Mouse (Mus musculus): ENCODE data around the gene Dok7. TPM values are rescaled to one million over a fixed set of nuclear protein-coding genes. Genes with fewer than 3 reads are reported as not detected.

The Dok7 gene
- polyA plus RNA-seq, 1 experiment from 2014 or later = 0.38 TPM

DNA sequence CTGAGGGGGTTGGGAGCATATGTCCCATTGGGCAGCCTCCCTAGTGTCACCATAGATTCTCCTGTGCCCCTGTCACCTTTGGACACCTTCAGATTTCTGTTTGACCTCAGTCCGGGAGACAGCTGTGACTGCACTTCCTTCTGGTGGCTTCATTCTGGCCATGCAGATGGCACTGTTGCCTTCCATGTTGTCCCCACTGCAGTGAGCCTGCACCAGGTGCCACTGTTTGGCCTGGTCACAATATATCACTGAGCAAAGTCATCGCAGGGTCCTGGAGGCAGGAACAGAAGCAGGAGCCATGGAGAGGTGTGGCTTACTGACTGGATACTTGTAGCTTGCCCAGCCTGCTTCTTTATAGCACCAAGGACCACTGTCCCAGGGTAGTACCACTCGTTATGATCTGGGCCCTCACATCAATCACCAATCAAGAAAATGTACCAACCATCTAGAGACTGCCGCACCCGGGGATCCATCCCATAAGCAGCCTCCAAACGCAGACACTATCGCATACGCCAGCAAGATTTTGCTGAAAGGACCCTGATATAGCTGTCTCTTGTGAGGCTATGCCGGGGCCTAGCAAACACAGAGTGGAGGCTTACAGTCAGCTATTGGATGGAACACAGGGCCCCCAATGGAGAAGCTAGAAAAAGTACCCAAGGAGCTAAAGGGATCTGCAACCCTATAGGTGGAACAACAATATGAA lies 75.9 kb downstream of the Dok7 start:
- Histone ChIP-seq H3K36me3 (replicated peaks) (no peaks in the 10 kb centered on the region), H3K27ac (no peak overlapping the region), H3K27me3 (ENCODE audit: poor library complexity, severe bottlenecking) (no peaks in the 10 kb centered on the region), H3K4me1 (peaks cover 11% of the 10 kb centered on the region), H3K4me3 (no peak overlapping the region), H3K9me3 (no peaks in the 10 kb centered on the region)
- DNase-seq (ENCODE audit: extremely low spot score, low spot score) = no peak
- WGBS = 95% methylated on average over 9 of the region's 9 CpGs

- no peaks in the 10 kb centered on the region for H3K9me3 ChIP-seq
- no peaks in the 10 kb centered on the region for H3K36me3 ChIP-seq (replicated peaks)
- H3K27ac ChIP-seq = no peak overlapping the region
- no peaks in the 10 kb centered on the region for H3K27me3 ChIP-seq (ENCODE audit: poor library complexity, severe bottlenecking)
- DNase-seq (ENCODE audit: extremely low spot score, low spot score) = no peak
- WGBS = 93% methylated on average over 4 of the region's 4 CpGs
- peaks cover 11% of the 10 kb centered on the region for H3K4me1 ChIP-seq
- H3K4me3 ChIP-seq = no peak overlapping the region
These were observed 76.9 kb downstream of the Dok7 start for GRCm38 (mm10) chr5:35133468-35133867.

GRCm38 (mm10) chr5:35134286-35134685 lies 77.7 kb downstream of the Dok7 start:
- no peaks in the 10 kb centered on the region for H3K36me3 ChIP-seq (replicated peaks)
- H3K4me3 ChIP-seq = no peak overlapping the region
- H3K4me1 ChIP-seq = peaks cover 11% of the 10 kb centered on the region
- no peak for DNase-seq (ENCODE audit: extremely low spot score, low spot score)
- no peaks in the 10 kb centered on the region for H3K9me3 ChIP-seq
- WGBS = 68% methylated on average over 3 of the region's 3 CpGs
- no peaks in the 10 kb centered on the region for H3K27me3 ChIP-seq (ENCODE audit: poor library complexity, severe bottlenecking)
- no peak overlapping the region for H3K27ac ChIP-seq

- H3K4me1 ChIP-seq = peaks cover 11% of the 10 kb centered on the region
- no peak overlapping the region for H3K4me3 ChIP-seq
- no peak for DNase-seq (ENCODE audit: extremely low spot score, low spot score)
- no peak overlapping the region for H3K27ac ChIP-seq
- H3K9me3 ChIP-seq = no peaks in the 10 kb centered on the region
- H3K36me3 ChIP-seq (replicated peaks) = no peaks in the 10 kb centered on the region
- 80% methylated on average over 5 of the region's 5 CpGs for WGBS
- H3K27me3 ChIP-seq (ENCODE audit: poor library complexity, severe bottlenecking) = no peaks in the 10 kb centered on the region
These were observed 79.3 kb downstream of the Dok7 start for GRCm38 (mm10) chr5:35135903-35136302.

Small RNAs within 50 kb of the gene (microRNA-seq; reads per million reads assigned to microRNA genes)
- gene Mir3097 = 10.2 reads per million, percentile 21 among the genes with 10 or more reads in this experiment

Other genes starting within 250 kb of the Dok7 start
- gene Msantd1, start 148.8 kb upstream of the Dok7 start, polyA plus RNA-seq (2016; fragmentation: Nextera tagmentation; extraction: Ambion mirVana) = 0.55 and 1.2 TPM in 2 replicates
- gene Rgs12, start 107.3 kb upstream of the Dok7 start, polyA plus RNA-seq (2016; fragmentation: Nextera tagmentation; extraction: Ambion mirVana) = 57.6 and 59.8 TPM in 2 replicates
- gene Hgfac, start 15.3 kb upstream of the Dok7 start, polyA plus RNA-seq (2016; fragmentation: Nextera tagmentation; extraction: Ambion mirVana) = 0.12 and 0.79 TPM in 2 replicates
- 73.0 and 75.0 TPM in 2 replicates for gene Lrpap1, start 49.0 kb downstream of the Dok7 start, polyA plus RNA-seq (2016; fragmentation: Nextera tagmentation; extraction: Ambion mirVana)
- not detected in 2 replicates for gene Adra2c, start 221.6 kb downstream of the Dok7 start, polyA plus RNA-seq (2016; fragmentation: Nextera tagmentation; extraction: Ambion mirVana)

All from forebrain, embryonic 10.5 days (tissue).